Mouse (Mus musculus): ENCODE data around the gene Tut1.
"Not testable (repeated sequence)": the region's sequence is repeated elsewhere in the genome, so short reads cannot be mapped to it uniquely, and the experiment has no call there.

Gene Tut1

DNA sequence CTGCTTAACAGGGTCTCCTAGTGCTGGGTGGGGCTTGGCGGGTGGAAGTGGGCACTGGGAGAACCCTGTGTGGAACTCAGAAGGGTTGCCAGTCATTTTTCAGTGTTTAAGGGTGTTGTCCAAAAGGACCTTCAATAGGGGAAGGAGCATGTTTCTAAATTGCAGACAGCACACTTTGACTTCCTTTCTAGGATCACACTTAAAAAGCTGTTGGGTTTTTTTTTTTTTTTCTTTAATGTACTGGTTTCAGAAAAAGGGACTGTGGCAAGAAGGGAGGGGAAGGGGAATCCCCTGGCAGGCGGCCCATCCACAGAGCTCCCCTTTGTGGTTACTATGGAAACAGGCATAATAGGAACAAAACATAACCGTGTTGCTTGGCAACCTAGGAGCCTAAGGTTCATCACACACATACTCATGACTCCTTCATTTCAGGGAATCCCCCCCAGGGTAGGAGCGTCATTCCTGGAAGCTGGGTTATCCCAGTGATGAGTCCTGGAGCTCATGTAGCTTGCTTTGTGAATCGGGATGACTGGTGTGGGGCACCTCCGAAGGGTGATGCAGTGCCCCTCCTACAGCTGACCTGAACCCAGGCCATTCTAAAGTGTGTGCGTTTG, 30.7 kb downstream of the Tut1 start:
- peak; percentile 81 for DNase-seq (ENCODE audit: low spot score)

DNA sequence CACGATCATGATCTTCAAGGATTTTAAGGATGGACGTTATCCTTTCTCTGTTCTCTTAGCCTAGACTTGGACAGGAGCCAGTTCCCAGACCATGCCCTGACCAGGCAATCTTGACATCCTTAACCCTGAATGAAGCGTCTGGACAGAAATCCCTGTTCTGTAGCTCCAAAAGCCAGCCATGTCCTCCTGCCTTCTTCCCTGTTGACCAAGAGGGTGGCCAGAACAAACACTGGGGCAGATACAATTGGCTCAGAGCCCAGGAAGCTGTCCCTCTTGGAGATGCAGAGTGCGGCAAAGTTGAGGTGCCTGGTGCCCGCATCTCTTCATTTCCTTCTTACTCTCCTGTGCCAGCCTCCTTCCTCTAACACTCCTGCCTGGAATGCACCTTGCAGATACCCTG, 32.2 kb downstream of the Tut1 start:
- DNase-seq (ENCODE audit: low spot score), result no peak

DNA sequence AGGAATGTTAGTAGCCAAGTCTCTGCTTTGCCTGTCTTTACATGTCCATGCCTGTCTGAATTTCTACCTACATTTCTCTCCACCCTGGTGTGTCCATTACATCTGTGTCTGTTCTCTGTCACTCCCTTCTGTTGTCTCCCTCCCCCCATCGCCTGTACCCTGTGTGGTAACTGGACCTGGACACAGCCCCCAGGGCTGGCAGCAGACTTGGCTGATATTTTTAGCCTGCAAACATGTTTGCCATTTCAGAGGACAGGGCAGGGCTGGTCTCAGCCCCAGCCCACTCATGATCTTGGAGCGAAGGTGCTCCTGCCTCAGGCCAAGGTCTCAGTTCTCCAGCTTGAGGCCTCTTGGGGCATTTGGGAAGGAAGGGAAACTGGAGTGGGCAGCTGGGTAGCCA, 34.2 kb downstream of the Tut1 start:
- DNase-seq (ENCODE audit: low spot score), result no peak

DNA sequence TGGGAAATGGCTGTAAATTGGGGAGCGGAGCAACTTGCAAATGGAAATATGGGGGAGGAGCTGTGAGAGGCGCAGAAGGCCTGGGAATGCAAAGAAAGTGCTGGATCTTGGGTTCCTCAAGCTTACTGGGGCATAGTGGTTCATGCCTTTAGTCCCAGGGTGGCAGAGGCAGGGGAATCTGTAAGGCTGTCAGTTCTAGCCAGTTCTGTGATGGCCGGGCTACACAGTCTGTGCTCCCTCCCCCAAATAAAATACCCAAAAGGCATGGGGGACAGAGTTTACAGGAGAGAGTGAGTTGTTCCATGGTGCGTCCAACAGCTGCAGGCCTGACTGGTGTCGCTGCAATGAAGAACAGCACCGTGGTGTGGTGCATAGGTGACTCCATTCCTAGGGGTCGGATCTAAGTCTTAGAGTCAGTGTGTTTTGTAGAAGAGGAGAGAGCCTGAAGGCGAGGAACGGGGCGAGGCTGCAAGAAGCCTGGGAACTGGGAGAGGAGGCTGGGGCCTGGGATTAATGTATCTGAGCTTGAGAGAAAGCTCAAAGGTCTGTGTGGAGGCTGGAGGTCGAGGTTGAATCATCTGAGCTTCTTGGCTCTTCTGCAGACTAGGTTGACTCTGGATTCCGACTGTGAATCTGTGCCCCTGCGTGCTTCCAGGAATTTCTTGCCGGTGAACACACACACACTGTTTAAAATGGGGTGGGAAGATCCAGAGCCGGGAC, 34.9 kb downstream of the Tut1 start:
- no peak for DNase-seq (ENCODE audit: low spot score)

DNA sequence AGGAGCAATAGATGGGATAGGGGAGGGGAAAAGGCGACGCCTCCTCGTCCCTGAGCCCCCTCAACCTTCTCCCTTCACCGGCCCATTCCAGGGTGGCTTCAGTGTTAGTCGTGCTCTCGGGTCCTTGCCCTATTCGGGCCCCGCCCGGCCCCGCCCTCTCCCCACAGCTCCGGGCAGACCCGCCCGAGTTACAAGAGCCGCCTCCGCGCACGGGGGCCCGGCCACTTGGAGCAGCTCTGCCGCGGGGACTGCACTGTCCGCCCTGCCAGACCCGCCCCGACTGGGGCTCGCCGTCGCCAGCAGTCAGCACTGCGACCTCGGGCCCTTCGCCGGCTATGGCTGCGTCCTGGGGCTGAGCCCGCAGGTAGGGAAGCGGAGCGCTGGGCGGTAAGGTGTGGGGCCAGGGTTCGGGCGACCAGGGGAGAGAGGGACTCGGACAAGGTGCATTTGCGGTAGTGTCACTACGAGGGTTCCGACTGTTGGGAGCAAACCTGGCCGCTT, 35.5 kb downstream of the Tut1 start, which contains the start of gene Ahnak:
Gene Ahnak (plus strand): TSS at position 219 of the 501 bp plus-strand sequence.
- peak; percentile 53 for DNase-seq (ENCODE audit: low spot score)

DNA sequence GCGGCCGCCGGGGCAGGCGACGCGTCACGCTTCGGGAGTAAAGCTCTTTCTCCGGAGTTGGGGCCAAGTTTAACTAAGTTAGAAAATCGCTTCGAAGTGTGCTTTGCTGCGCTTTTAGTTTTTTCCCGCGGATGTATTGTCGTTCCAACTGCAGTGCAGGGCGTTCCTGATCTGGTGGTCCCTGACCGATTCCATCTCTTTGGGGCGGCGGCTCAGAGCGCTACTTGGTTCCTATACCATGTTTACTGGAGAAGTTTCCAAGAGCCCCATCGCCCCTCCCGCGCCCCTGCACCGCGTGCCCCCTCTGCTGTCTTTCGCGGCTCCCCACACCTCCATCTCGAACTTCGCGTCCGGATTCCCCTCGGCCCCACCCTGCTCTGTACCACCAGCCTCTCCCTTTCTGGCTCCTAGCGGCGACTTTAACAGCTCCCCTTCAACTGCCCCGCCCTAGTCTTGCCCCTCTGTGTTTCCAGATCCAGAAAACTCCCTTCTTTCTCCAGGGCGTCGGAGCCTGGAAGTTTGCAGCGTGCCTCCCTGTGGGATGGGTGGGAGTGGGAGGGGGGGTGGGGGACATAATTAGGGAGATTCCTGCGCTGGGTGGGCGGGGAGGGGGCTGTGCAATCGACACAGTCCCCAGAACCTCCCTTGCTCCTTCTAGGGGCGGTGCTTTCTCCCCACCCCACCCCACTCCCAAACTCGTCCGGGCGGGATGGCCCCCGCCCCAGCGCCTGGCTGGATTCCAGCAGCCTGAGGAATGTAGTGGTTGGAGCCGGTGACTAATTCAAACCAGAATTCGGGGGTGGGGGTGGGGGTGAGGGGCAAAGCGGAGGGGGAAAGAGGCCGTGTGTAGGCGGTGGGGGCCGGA, 36.2 kb downstream of the Tut1 start:
- peak; percentile 44 for DNase-seq (ENCODE audit: low spot score)

DNA sequence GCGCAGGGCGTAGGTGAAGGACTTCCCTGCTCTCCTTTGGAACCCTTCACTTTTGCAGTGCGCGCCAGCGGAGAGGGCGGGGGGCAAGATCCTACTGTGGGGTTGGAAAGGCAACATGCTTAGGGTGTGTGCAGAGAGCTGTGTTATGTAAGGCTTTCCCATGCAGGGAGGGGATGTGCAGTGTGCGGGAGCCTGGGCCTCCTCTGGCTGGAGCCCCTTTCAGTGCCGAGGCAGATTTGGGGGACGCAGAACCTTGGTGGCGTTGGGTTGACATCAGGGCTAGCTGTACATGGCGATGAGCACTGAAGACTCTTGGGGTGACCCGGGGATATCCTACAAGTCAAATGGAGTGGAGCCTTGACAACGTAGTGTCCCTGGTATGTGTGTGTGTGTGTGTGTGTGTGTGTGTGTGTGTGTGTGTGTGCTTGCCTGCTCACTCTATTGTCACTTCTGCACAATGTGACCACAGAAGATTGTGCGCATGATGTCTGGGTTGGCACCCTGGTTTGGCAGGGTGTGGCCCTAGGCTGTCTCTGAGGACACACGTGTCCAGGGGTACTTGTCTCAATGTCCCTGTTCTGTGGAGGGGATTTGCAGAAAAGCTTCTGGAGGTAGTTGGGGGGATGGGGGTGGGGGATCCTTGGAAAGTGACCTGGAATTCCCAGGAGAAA, 36.9 kb downstream of the Tut1 start:
- DNase-seq (ENCODE audit: low spot score), result no peak

DNA sequence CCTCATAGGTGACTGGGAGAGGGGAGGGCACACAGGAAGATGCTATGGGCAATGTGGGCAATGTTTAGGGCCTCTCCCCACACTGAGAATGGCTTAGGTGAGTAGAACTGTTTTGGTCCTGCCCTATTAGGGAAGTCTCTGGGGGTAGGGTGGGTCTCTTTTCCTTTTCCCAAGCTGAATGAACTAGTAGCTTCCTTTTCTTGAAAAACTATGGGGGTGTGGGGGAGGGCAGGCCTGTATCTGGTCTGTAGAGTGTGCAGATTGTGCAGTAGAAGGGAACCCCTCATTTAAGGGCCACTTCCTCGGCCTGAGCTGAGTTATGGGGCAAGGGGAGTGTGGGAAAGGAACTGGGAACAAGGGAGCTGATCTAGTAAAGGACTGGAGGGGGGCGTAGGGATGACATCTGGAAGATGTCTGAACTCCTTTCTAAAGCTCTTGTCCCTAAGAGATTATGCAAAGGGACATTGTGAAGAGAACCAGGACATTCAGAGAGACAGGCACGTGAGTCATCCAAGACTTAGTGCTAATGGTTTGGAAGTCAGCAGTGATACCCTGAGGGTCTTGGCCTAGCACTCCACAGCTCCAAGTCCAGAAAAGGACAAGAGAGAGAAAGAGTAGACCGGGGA, 37.7 kb downstream of the Tut1 start:
- DNase-seq (ENCODE audit: low spot score), result no peak

DNA sequence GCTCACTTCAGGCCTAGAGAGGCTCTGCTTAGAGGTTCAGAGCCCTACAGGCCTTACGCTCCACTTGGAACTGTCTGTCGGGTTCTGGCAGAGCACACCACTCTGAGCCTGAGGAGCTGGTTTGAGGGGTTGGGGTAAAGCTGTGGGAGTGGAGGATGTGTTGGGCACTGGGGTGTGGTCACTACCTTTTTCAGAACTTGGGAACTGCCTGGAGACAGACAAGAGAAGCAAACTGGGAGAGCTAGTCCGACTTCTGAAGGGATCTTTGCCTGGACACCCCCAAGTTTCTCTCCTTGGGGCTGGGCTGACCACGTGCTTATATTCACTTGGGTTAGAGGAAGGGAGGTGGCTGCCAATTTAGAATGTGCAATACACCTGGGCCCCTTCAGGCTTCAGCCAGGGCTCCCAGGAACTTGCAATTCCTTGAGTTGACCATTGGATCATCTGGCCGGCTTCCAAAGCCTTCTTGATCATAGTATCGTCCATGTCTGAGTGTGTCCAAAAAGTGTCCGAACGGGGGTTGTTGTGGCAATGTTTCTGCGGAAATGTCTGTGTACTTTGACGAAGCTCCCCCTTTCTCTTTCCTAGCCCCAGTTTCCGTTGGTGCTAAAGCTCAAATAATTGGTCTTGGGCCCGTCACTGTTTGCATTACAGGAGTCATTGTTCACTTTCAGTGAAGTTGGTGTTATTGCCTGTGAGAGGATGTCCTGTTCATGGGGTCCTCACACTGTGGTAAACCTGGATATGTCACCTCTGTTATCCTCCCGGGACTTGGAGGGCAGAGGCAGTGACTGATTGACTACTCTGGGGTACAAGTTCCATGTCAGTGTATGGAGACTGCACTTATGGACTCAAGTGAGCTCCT, 38.5 kb downstream of the Tut1 start:
- no peak for DNase-seq (ENCODE audit: low spot score)

DNA sequence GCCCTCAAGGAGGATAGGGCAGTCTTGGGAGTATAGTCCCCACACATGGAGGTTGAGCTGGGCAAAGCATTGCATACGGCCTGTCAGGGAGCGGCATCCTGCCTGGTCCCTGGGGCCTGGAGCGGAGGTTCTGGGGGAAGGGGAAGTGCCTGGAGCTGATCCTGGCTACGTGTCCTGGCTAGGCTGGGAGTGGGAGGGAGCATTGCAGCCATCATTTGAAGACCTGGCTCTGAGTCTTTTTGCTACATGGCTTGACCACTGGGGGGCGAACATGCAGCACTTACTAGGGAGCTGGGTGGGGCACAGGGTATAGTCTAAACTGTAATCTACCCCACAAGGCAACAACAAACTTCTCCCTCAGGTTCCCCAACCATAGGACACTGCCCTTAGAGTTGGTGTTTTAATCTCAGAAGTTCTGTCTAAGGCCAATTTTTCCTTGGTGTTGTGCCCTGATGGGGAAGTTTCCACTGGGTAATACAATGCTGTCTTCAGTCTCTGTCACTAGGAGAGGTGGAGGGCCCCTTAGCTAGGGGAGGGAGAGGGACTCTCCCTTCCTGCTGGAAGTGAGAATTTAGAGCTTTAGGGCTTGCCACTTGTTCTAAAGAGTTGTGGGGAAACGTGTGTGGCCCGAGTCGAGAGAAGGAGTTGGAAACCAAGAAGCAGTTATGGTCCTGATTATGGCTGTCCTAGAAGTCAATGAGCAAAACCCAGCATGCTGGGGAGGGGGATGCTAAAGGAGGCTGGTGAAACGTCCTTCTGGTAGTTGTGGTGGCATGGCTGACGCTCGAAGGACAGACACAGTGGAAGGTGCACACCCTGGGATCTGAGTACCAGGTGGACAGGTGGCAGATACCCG, 39.4 kb downstream of the Tut1 start:
- DNase-seq (ENCODE audit: low spot score), result peak; percentile 73

DNA sequence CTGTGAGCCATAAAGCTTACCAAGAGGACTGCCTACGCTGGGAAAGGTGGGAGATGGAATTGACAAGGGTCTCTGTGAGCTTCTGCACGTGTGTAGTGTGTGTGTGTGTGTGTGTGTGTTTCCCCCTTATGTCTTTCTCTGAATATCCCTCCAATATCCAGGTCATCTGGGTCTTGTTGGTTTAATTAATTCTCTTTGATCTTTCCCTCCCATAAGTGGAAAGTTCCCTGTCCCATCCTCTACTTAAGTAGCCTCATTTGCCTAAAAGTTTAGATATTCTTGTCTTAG, 39.9 kb downstream of the Tut1 start:
- DNase-seq (ENCODE audit: low spot score), result no peak

DNA sequence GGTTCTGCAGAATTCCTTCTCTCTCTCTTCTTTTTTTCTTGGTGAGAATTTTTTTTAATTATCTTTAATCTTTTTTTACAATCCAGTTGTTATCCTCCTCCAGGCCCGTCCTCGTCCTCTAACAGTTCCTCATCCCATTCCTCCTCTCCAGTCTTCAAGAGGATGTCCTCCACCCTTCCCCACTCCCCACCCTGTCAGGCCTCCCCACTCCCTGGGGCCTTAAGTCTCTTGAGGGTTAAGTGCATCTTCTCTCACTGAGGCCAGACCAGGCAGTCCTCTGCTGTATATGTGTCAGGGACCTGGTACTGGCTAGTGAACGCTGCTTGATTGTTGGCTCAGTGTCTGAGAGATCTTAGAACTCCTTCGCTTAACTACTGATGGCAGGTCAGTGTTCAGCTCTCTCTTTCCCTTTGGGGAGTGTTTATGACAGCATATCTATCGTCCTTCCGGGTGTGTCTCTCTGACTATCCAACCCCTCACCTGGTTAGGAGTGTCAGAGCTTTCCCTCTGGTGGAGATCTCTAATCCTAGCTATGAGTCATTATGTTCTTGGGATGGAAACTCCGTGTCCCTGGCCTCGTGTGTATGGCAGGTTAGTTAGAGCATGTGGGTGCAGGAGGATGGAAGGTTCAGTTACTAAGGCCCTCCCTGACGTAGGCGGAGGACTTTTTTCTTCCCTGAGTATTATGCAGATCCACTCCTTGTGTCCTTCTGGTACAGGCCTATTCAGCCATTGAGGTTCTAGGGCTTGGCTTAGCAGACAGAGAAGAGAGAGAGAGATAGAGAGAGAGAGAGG, 41.4 kb downstream of the Tut1 start:
- no peak for DNase-seq (ENCODE audit: low spot score)

DNA sequence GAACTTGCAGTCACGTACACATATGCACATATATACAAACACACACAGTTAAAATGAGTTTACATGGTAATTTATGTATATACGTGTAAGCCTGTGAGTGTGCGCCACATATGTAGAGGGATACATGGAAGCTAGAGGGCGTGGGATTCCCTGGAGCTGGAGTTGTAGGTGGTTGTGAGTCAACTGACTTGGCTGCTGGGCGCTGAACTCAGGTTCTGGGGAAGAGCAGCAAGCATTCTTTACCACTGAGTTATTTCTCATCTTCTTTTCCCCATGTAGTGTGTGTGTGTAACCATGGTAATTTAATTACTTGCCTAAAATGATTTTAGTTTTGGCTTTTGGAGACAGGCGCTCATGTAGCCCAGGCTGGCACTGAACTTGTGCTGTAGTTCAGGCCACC, 43.0 kb downstream of the Tut1 start:
- DNase-seq (ENCODE audit: low spot score), result no peak

DNA sequence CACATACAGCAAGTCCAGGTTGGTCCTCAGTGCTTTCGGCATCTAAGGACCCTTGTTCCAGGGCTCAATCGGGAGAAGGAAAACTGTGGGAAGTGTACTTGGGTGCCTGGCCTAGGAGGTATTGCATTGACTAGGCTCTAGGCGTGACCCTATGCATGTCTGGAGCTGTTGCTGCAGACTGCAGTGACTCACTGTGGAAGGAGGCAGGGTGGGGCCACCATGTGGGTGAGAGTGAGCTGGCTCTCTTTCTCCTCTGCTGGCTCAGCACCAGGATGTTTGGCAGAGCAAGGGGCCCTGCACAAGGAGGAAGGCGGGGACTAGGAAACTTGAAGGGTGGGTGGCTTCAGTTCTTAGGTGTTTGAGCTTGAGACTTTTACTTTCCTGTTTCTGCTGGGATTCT, 43.9 kb downstream of the Tut1 start:
- DNase-seq (ENCODE audit: low spot score), result no peak

DNA sequence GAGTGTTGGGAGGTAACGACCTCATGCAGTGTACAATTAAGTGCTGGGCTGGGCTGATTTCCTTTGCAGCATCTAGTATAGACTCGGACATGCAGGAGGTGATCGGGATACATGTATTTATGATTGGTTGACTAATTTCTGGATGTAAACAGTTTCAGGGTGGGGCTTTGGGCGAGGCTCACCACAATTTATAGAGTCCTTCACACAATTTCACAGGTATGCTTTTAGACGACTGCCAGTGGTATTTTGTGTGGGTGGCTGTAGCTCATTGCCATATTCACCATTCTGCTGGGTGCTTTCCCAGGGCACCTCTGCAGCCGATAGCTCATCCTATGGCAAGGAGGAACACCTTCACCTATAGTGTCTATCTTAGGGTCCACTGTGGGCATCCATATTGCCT, 44.9 kb downstream of the Tut1 start:
- no peak for DNase-seq (ENCODE audit: low spot score)

DNA sequence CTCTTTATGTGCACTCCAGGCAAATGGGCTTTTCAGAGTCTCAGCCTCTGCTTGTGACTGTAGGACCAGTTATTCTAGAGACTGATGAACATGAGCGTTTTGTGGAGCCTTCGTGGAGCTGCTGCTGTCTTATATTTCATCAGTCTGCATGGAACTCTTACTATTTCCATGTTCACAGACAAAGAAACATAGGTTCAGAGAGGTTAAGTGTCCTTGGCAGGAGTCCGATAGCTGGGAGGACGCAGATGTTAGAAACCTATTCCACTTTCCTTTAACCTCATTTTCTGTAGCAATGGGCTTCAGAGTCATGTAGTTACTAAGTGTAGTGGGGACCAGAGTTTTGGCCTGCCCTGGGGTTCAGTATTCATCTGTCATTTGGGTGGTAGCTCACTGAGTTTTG, 45.6 kb downstream of the Tut1 start:
- no peak for DNase-seq (ENCODE audit: low spot score)

DNA sequence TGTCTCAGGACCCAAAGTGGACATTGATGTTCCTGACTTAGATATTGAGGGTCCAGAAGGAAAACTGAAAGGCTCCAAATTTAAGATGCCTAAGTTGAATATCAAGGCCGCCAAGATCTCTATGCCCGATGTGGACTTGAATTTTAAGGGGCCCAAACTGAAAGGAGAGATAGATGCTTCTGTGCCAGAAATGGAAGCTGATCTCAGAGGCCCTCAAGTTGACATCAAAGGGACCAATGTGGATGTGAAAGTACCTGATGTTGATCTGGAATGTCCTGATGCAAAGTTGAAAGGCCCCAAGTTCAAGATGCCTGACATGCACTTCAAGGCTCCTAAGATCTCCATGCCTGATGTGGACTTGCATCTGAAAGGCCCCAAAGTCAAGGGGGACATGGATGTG, 53.3 kb downstream of the Tut1 start:
- DNase-seq (ENCODE audit: low spot score), result not testable (repeated sequence)
